In the genomic region with DNA sequence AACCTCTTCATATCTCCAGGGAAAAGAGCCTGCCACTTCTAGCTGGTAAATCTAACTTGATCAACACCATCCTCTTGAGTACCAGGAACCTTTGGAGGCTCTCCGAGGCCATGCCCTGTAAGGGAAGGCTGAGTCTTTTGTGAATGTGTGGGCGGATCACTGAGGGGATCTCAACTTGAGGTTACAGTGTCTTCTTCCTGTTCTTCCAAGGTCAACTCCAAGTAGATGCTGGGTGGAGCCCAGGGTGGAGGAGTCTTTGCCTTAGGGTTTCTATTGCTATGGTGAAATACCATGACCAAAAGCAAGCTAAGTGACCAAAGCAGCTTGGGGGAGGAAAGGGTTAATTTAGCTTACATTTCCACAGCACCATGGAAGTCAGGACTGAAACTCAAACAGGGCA, we compare ENCODE assay signal across 16 mouse cellular contexts. TPM values are rescaled to one million over a fixed set of nuclear protein-coding genes. Genes with fewer than 3 reads are reported as not detected.
DNase-seq lines count a peak whose midpoint lies in the region.
"Had no signal": no experiment of that assay in that cellular context is flagged by ENCODE, and none has a peak within 500 bp of the region (broad histone marks: within the 10 kb centered on the region; RNA-seq: fewer than 3 reads in every experiment).

No protein-coding gene starts in this region.

- peak; percentile 86 for DNase-seq in heart, adult 11 months
- no peak for DNase-seq in heart, postnatal 4 days
- DNase-seq in 416B (ENCODE audit: low read depth) (peak; percentile 21), ES-CJ7 (ENCODE audit: low read depth, low spot score) (peak; percentile 67)
- DNase-seq in layer of hippocampus, adult 11-12 months (ENCODE audit: low spot score): no peak
- no peak for DNase-seq in left cerebral cortex, adult 9 months (ENCODE audit: low spot score in 2 of 2)
- DNase-seq: adrenal gland, adult 8-10 months; adrenal gland, postnatal 14 days; adrenal gland, postnatal 36 days; B cell, adult 2 months; cerebellum, adult 11-12 months; cerebellum, adult 2 months; cerebellum, adult 9-10 months; cerebellum, postnatal 10 days; cerebellum, postnatal 25 days had no signal

RNA-seq across cellular contexts. Expression of a gene that starts 39.7 kb away (rescaled TPM):
- 100 to 1,000 TPM; 162 to 168 TPM for total RNA-seq in heart, postnatal 4 days (2021)
- total RNA-seq: MEL had no signal

Comparison
In these comparisons a context has a peak if more than half of its experiments do, and no peak if none do; other contexts are left out.
1. DNase-seq: peak in heart, adult 11 months (single experiment), 416B (single experiment) and ES-CJ7 (single experiment); none in heart, postnatal 4 days (single experiment), layer of hippocampus, adult 11-12 months (single experiment) and left cerebral cortex, adult 9 months (0 of 2).